Mouse (Mus musculus) frontal cortex, postnatal 10 days (tissue): ENCODE measurements around the gene Fam126a.

Source experiments
- DNase-seq, 2 experiments: peaks; one replicate each; pipeline ENCODE4 v3.0.0; 2022; ENCODE audit warnings: low spot score in 2 of 2, mixed read lengths in 1 of 2

Fam126a gene

GRCm38 (mm10) chr5:24040601-24041000 is 10.1 kb upstream of the Fam126a start:
- DNase-seq: no peak

- no peak for DNase-seq
Measured at GRCm38 (mm10) chr5:24039423-24039822, 8.9 kb upstream of the Fam126a start.

- DNase-seq: no peak
Measured at GRCm38 (mm10) chr5:24038819-24039218, 8.3 kb upstream of the Fam126a start.

DNA sequence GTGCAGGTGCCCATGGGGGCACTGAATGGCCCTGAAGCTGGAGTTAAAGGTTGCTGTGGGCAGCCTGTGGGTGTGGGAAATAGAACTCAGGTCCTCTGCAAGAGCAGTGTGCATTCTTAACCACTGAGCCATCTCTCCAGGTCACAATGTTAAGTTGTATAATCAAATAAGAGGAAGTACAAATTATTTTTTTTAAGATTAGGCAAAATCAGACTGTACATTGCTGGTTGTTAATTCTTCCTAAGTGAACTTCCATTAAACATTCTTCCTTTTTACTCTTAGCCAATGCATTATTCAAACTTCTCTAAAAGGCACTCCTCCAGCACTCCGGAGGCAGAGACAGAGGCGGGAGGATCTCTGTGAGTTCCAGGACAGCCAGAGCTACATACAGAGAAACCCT is 7.7 kb upstream of the Fam126a start:
- DNase-seq: no peak

DNA sequence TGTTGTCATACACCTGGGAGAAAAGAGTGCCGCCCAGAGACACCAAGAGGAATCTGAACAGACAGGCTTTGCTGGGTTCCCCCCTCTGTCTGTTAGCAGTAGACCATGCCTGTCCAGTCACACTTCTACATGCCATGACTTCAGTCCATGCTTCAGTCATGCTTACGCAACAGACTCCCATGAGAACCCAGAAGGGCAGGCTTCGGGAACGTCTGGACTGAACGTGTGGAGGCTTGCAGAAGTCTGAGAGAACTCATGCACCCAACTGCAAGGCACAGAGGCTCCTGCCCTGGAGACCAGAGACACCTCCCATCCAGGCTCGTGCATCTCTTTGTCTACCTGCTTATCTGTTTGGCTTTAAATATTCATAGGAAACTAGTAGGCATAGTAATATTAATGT is 6.2 kb upstream of the Fam126a start:
- DNase-seq: no peak

DNA sequence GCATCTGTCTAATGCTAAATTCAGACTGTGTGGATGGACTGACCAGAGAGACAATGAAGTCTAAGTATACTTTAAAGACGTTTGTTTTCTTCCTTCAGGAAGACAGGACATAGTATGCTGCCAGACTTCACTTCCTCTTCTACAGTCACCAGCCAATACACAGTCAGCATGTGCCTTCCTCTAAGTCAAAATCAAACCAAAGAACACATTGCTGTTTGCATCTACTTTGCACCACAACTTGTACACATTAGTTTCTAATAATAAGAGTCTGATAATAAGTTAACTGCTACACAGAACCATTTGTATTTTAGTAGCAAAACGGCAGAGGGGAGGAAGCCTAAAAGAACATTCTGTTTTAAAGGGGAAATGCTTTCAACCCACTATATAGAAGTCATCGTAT is 4.5 kb upstream of the Fam126a start:
- no peak for DNase-seq

DNA sequence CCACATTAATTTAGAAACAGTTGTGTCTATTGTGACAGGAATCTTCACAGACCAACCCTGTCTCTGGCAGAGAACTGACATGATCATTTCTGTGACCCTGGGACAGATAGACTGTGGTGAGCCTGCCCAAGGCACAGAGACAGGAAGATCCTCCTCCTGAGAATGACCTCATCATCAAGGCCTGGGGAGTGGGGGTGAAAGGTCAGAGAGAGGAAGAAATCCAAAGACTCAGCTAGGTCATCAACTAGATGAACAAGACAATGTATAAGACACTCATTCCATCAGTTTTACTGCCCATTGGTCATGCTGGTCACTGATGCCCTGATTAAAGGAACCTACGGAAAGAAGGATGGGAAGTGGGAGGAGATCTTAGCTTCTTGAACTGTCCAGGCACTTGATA is 3.6 kb upstream of the Fam126a start:
- DNase-seq: no peak

DNA sequence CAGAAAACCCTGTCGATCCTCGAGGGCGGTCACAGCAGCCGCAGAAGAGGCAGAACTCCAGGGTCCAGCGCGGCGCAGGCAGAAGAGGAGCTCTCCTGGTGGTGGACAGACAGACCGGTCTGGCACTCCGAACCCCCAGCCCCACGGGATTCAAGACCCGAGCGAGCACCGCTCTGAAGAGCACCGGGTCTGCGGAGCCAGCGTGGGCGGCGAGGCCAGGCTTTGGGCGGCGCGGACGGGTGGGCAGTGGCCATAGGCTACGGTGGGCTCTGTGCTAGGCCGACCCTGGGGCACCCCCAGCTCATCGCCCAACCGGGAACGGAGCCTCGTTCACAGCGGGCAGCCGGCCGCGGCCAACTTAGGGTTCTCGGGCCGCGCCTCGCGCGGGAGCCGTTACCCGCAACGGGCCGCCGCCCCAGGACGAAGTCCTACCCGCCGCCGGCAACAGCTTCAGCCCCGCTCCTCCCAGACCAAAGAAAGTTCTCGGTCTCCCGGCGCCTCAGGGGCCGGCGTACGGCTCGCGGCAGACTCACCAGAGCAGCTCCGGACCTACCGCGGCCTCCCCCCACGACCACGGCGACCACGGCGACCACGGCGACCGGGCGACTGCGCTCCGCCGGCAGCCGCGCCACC is 428 bp downstream of the Fam126a start:
- DNase-seq: no peak

DNA sequence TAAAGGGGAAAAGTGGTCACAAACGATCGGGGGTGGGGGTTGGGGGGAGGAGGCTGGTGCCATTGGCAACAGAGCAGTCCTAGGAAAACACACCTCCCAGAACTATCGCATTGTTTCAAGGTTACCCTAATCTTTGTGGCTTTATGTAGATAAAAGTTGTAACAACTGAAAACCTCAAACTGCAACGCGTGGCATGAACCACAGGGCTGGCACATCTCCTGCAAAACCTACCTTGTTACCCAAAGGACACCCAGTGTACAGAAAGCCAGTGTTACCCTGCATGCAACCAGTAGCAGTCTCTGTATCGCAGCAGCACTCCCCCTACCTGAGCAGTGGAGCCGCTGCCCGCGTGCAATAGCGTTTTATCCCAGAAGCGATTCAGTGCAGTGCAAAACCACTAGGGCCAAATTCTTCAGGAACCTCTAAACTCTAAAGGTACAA is 1.1 kb downstream of the Fam126a start:
- DNase-seq: peak in 1 of 2 experiments; percentile 34

- DNase-seq: no peak
Measured at GRCm38 (mm10) chr5:24024957-24025356, 5.5 kb downstream of the Fam126a start.

DNA sequence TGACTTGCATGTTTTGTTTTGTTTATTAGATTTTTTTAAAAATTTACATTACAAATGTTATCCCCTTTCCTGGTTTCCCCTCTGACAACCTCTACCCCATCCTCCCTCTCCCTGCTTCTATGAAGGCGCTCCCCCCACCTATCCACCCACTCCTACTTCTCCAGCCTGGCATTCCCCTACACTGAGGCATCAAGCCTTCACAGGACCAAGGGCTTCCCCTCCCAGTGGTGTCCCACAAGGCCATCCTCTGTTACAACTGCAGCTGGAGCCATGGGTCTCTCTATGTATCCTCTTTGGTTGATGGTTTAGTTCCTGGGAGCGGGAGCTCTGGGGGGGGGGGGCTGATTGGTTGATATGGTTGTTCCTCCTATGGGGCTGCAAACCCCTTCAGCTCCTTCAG is 7.3 kb downstream of the Fam126a start:
- no peak for DNase-seq

DNA sequence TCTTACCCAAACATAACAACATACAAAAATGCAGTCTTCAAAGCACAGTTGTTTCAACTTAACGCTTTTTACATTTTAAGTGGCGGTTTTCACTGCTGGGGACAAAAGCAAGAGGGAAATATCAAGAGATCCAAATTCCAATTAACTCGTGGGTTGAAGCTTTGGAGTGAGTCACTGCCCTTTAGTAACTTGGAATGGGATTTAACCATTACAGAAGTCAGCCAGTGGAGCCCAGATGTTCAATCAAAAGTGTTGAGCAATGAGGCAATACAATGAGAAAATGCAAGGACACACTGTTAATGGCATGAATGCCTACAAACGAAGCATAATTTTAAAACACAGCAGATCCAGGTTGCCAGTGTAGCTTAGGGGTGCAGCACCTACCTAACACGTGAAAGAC is 8.8 kb downstream of the Fam126a start:
- no peak for DNase-seq

DNA sequence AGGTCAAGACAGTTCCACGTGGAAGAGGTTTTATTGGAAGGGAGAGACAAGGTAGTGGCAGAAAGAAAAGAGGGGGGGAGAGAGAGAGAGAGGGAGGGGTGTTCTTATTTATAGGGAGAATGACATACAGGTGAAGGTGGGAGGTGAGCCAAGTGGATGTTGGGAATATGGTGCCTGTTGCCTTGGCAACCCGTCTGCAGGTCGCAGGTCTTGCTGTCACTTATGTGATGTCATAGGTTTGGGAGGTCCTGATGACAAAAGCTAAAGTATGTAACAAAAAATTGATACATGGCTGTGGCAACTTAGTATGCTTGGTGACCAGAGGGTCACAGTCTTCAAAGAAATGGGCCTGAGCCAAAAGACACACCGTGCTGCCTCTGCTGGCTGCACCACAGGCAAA is 10.1 kb downstream of the Fam126a start:
- DNase-seq: no peak

DNA sequence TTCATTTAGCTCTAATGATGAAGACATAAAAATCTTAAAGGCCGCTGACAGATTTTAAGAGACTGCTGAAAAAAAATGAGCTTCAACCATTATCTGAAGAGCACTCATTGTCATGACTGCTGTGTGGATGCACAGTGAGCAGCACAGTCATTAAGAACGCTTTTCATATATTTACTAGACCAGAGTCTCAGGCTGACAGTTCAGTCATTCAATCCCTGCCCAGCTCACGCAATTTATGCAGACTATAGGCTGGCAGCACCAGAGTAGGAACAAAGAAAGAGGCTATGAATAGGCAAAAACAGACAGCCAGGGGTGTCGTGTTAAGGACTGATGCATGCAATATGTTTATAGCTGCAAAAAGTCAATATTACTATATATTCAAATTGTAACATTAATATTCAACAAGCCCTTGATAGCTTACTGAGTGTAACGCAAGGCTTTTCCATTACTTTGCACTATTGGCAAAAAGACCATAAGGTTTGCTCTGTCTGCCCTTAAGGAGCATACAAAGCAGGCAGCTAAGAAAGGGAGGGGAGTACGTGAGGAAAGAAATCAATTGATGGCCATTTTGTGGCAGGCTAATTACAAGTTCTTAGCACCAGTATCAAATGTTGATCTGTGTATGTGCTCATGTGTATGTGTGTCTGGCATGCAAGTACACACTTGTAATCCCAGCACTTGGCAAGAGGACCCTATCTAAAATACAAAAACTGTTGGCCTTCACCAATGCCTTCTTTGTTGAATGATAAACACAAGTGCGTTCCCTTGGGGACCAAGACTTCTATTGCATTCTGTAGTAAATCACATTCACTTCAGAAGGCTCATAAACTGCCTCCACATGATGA is 10.9 kb downstream of the Fam126a start:
- no peak for DNase-seq

GRCm38 (mm10) chr5:24018621-24019261 is 11.7 kb downstream of the Fam126a start:
- no peak for DNase-seq

DNA sequence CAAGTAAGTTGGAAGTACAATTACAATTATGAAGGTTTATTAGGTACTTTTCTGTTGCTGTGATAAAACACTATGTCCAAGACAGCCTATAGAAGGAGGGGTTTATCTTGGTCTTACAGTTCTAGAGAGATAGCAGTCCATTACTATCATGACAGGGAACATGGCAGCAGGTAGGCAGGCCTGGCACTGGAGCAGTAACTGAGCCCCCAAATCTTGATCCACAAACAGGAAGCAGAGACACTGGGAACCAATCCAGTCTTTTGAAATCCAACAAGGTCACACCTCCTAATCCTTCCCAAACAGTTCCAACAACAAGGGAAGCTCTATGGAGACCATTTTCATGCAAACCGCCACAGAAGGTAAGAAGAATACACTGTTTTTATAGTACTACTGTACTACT is 13.6 kb downstream of the Fam126a start:
- DNase-seq: no peak

GRCm38 (mm10) chr5:24013338-24014003 is 17.0 kb downstream of the Fam126a start:
- no peak for DNase-seq

- no peak for DNase-seq
Measured at GRCm38 (mm10) chr5:23999083-23999671, 31.3 kb downstream of the Fam126a start.

- DNase-seq: no peak
Measured at GRCm38 (mm10) chr5:23995951-23996350, 34.5 kb downstream of the Fam126a start.

GRCm38 (mm10) chr5:23994929-23995328 is 35.6 kb downstream of the Fam126a start:
- no peak for DNase-seq

GRCm38 (mm10) chr5:23994231-23994630 is 36.3 kb downstream of the Fam126a start:
- DNase-seq: no peak

GRCm38 (mm10) chr5:23993553-23993894 is 37.0 kb downstream of the Fam126a start:
- DNase-seq: no peak
